Mouse (Mus musculus) bone marrow macrophage, adult 2 months (primary cell): ENCODE measurements around the gene Hltf.

ENCODE experiments used
- CTCF ChIP-seq: IDR thresholded peaks from 2 replicates; pipeline ENCODE4 v1.5.1; 2012; ENCODE audit warnings: low read depth, mild to moderate bottlenecking, low read length, moderate library complexity
- POLR2A ChIP-seq: IDR thresholded peaks from 2 replicates; pipeline ENCODE4 v1.6.1; 2012; ENCODE audit warnings: mild to moderate bottlenecking, low read depth, low read length, borderline replicate concordance

DNA sequence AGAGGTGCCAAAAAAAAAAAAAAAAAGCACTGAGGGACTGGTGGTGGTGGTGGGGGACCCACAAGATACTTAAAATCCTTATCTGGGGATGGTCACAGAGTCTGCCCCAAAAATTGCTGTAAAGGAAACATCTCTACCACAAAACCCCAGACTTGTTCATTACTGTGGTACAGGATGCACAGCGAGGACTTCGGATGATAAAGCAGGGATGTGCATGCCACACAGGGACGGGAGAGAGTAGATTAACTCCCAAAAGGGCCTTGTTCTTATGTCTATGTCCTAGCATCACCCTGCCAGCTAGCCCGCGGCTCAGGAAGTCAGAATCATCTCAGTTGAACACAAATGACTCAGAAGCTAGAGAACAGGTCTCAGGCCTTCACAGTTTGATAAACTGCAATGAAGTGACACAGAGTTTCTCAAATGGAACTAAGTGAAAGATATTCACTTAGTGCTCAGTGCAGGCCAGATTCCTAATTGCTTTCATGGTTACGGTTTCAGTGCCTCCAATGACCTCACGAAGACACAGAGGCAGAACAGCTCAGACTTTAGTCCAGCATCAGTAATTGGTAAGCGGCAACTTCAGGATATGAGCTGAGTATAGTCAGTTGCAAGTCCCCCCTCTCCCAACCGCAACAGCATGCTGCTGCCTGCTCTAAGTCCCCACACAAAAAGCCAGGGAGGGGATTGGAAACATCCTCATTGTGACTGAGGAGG lies 79.4 kb downstream of the Hltf start:
- no peak for TF ChIP-seq CTCF
- no peak for TF ChIP-seq POLR2A
